Mouse (Mus musculus) thymus, adult 2 months (tissue): Measurements from ENCODE around the gene Foxa1. TPM values are rescaled to one million over a fixed set of nuclear protein-coding genes. Genes with fewer than 3 reads are reported as not detected.

Experiments used
- DNase-seq: peaks from one replicate; pipeline ENCODE4 v3.0.0; 2021
- H3K27ac ChIP-seq: fragments of 200-500 bp; 2 replicates; pipeline ENCODE4 v1.5.1; 2012; ENCODE audit warnings: low read length, control low read depth; ENCODE audit not compliant: control insufficient read depth, insufficient read depth
- H3K27me3 ChIP-seq: fragments of 200-500 bp; 2 replicates; pipeline ENCODE4 v1.6.1; 2012; ENCODE audit warnings: mild to moderate bottlenecking, low read length, moderate library complexity, mixed read lengths; ENCODE audit not compliant: control insufficient read depth, insufficient read depth
- H3K36me3 ChIP-seq: fragments of 200-500 bp; 2 replicates; pipeline ENCODE4 v1.6.1; 2012; ENCODE audit warnings: mild to moderate bottlenecking, low read length, moderate library complexity; ENCODE audit not compliant: control insufficient read depth, insufficient read depth
- H3K4me1 ChIP-seq: fragments of 200-500 bp; replicated peaks from 2 replicates; pipeline ENCODE4 v1.6.1; 2012; ENCODE audit warnings: low read length; ENCODE audit not compliant: control insufficient read depth, insufficient read depth
- H3K4me3 ChIP-seq: fragments of 200-500 bp; 2 replicates; pipeline ENCODE4 v1.5.1; 2012; ENCODE audit warnings: mild to moderate bottlenecking, low read length, control low read depth, moderate library complexity; ENCODE audit not compliant: control insufficient read depth, insufficient read depth
- CTCF ChIP-seq: fragments of 200-500 bp; IDR thresholded peaks from 2 replicates; pipeline ENCODE4 v1.5.1; 2012; ENCODE audit warnings: mild to moderate bottlenecking, control low read depth, low read length, moderate library complexity, borderline replicate concordance; ENCODE audit not compliant: control insufficient read depth, poor library complexity, insufficient read depth; ENCODE audit errors: extremely low read depth
- POLR2A ChIP-seq: fragments of 200-500 bp; IDR thresholded peaks from 2 replicates; pipeline ENCODE4 v1.6.1; 2012; ENCODE audit warnings: mild to moderate bottlenecking, low read length, control low read depth, moderate library complexity; ENCODE audit not compliant: control insufficient read depth, poor library complexity, insufficient read depth; ENCODE audit errors: extremely low read depth
- WGBS: fragments of 180-500 bp; shearing (Covaris S2); methylation state at CpG from one replicate; pipeline ENCODE4 v1.1.7; 2018; 5-methylcytosine and 5-hydroxymethylcytosine counted together
- polyA plus RNA-seq: library from polyadenylated mRNA; depleted of rRNA; stranded (reverse); fragments of >200 nt; gene quantifications from 2 replicates; pipeline ENCODE4 v1.2.3, GENCODE M21; 2012; rRNA removed

Foxa1 gene
- 1.4 and 1.5 TPM in 2 replicates for polyA plus RNA-seq

DNA sequence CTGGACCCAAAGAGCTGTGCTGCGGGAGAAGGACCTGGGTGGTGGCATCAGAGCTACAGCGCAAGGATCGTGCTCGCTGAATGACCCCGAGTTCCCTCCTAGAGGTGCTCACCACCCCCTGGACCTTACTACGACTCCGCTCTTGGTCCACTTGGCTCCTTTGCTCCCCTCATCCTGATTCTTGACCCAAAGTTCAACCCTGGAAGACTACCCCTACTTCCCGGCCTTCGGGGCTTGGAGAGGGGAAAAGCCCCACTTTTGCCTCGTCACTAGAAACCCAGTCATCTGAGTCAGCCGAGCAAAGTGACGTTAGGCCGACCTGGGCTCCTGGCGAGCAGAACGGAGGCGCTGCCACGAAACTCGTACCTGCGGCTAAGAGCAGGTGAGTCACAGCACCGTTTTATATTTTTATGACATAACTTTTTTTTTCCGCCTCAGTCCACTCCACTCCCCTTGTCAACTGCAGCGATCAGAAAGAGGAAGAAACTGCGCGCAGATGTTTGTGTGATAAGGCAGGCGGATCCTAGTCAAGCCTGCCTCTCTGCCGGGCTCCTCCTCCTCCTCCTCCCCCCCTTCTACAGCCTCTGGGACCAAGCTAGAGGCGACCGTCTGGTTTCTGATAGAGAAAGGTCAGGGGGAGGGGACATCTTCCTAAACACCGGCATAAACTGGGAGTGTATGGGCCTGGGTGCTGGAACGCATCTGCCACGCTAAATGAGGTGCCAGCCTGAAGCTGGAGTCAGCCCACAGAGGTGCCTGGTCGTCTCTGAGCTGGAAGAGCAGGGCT is at the start of gene Foxa1:
Foxa1 (minus strand) TSS at position 502 of the 787 bp plus-strand sequence.
- no peak for DNase-seq
- TF ChIP-seq CTCF (no peak), POLR2A (no peak)
- 2% methylated on average over 32 of the region's 32 CpGs for WGBS
- Histone ChIP-seq H3K4me1 (peaks cover 5% of the 10 kb centered on the region), H3K36me3 (no peaks in the 10 kb centered on the region), H3K4me3 (no peak within 1 kb of the TSS), H3K27me3 (peaks cover 27% of the 10 kb centered on the region), H3K27ac (no peak within 1 kb of the TSS)

DNA sequence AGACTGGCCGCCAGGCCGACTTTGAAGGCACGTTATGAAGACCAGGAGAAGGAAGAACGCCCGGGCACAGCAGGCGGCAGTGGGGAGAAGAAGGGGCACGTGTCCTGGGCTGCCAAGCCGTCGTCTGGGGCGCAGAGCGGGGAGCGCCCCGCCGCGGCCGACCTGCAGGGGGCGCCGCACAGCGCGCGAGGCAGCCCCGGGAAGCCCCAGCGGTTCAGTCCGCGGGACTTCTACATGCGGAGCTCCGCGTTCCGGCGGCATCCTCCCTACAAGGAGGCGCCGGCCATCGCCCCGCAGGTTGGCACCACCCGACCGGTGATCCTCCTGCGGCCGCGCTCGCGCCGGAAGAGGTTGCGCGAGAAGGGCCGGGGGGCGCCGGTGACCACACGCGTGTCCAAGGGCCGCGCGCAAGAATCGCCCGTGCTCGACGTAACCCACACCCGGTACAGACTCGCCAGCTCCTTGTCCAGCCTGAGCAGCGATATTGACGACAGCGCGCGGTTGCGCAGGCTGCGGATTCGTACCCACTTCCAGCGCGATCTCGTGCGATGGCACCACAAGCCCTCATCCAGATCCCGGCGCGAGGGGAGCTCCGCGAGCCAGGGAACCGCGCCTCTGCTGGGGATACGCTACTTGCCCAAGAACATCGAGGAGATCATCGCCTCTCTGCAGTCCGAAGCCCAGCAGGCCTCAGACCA is 29.4 kb upstream of the Foxa1 start:
- Histone ChIP-seq H3K36me3 (no peaks in the 10 kb centered on the region), H3K27me3 (peaks cover 3% of the 10 kb centered on the region; the same call in 1 of the 2 replicates), H3K4me3 (no peak overlapping the region), H3K4me1 (no peaks in the 10 kb centered on the region), H3K27ac (no peak overlapping the region)
- no peak for TF ChIP-seq POLR2A
- TF ChIP-seq CTCF: no peak; the same call in 1 of the 2 replicates
- WGBS: 15% methylated on average over 81 of the region's 81 CpGs
- no peak for DNase-seq

DNA sequence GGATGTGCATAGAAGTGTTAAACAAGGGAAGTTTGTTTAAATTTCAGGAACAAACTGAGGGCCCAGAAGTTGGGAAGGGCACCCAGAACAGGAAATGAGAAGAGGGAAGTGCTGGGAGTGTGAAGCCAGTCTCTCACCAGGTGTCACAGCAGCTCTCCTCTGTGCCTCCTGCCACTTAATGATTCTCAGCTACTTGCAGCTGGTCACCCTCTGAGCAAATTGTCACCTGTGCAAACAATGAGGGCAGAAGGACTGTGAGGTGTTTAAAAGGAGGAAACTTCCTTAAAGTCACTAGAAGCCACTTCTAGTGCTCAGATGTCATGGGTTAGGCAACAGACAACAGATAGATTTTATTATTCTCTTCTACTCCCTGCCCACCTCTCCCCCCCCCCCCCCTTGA is 25.7 kb upstream of the Foxa1 start:
- Histone ChIP-seq H3K36me3 (no peaks in the 10 kb centered on the region), H3K27ac (no peak overlapping the region), H3K27me3 (peaks cover 3% of the 10 kb centered on the region; the same call in 1 of the 2 replicates), H3K4me3 (no peak overlapping the region), H3K4me1 (no peaks in the 10 kb centered on the region)
- TF ChIP-seq CTCF (no peak), POLR2A (no peak)
- no peak for DNase-seq

DNA sequence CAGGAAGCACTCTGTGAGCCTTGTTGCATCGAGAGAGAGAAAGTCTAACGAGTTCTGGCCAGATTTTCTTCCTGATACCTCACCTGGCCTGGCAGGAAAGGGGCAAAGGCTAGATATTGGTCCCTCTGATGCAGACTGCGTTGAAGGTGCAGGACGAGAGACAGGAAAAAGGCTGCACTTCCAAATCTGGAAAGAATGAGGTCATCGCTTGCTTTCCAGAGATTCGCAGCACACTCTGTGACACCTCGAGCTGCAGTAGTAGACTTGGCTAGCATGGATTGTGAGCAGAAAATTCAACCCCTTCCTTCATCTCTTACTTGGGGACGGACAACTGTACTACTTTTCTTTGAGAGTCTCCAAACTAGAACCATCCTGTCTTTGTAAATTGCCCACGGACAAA is 25.1 kb upstream of the Foxa1 start:
- peaks cover 3% of the 10 kb centered on the region; the same call in 1 of the 2 replicates for H3K27me3 ChIP-seq
- H3K4me3 ChIP-seq: no peak overlapping the region
- no peak for TF ChIP-seq CTCF
- TF ChIP-seq POLR2A: no peak
- 24% methylated on average over 9 of the region's 9 CpGs for WGBS
- no peaks in the 10 kb centered on the region for H3K4me1 ChIP-seq
- H3K36me3 ChIP-seq: no peaks in the 10 kb centered on the region
- no peak overlapping the region for H3K27ac ChIP-seq
- DNase-seq: no peak

DNA sequence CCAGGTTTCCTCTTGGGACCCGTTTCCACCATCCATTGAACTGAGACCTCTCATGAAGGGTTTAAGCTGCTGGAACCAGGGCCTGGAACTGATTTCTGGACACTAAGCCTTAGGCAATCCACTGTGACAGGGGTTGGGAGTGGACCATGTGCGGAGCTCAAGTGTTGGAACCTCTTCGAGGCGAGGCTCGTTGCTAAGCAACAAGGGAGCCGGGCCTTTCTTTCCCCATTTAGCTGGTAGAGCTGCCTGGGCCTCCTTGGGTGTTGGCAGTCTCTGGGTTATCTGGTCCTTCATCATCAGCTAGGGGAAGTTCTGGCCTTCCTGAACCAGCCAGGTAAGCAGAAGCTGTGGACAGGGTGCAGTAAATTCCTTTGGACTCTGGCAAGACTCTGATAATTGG is 17.2 kb upstream of the Foxa1 start, which contains the start of gene Ttc6:
Ttc6 (plus strand) TSS at position 205 of the 400 bp plus-strand sequence.
- 89% methylated on average over 6 of the region's 6 CpGs for WGBS
- Histone ChIP-seq H3K27me3 (no peaks in the 10 kb centered on the region), H3K4me3 (no peak within 1 kb of the TSS), H3K4me1 (no peaks in the 10 kb centered on the region), H3K36me3 (no peaks in the 10 kb centered on the region), H3K27ac (no peak within 1 kb of the TSS)
- no peak for DNase-seq
- TF ChIP-seq CTCF (no peak), POLR2A (no peak)

DNA sequence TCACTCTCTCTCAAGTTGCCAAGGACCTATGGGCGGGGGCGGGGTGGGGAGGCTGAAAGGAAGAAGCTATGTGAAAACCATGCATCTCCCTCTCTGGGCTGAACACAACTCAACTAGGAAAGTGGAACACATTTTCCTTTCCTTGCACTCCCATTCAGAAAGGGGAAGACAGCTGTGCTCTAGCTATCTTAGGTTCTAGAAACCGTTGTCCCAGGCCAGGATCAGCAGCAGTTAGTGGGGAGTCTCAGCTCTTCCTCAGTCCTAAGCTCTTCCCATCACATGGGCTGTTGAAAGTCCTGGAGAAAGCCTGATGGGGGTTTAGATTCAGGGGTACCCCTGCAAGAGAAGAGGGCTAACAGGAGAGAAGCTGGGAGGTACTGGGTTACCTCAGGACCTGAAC is 7.4 kb upstream of the Foxa1 start:
- WGBS: 53% methylated on average over 3 of the region's 3 CpGs

DNA sequence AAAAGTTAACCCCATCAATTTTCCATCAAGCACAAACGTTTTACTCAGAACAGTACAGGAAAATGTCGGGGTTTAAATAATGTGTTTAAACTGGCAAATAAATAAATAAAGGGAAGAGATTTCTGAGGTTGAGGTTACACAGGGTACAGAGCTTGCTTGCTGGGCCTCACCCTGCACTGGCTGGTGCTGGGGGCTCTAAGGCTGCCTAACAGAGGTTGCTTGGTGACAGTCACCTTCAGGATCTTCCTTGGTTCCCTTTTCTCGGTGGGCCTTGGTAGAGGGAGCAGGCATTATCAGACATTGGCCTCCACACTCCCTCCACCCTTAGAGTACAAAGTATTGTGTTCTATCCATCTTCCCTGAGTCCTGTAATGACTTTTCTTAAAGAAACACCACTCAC is 5.6 kb upstream of the Foxa1 start:
- Histone ChIP-seq H3K4me3 (no peak overlapping the region), H3K36me3 (no peaks in the 10 kb centered on the region), H3K27ac (no peak overlapping the region), H3K4me1 (no peaks in the 10 kb centered on the region), H3K27me3 (peaks cover 14% of the 10 kb centered on the region)
- DNase-seq: no peak
- no peak for TF ChIP-seq CTCF
- TF ChIP-seq POLR2A: no peak
- WGBS: 12% methylated on average over 3 of the region's 3 CpGs

More for the DNA sequence above, 7.4 kb upstream of the Foxa1 start:
- H3K4me3 ChIP-seq: no peak overlapping the region
- H3K4me1 ChIP-seq: no peaks in the 10 kb centered on the region
- H3K27me3 ChIP-seq: peaks cover 9% of the 10 kb centered on the region
- H3K36me3 ChIP-seq: no peaks in the 10 kb centered on the region
- TF ChIP-seq POLR2A: no peak
- TF ChIP-seq CTCF: no peak
- DNase-seq: no peak
- no peak overlapping the region for H3K27ac ChIP-seq
